Mouse (Mus musculus) heart, postnatal 4 days (tissue): ENCODE results near the gene Mob3a. TPM values are rescaled to one million over a fixed set of nuclear protein-coding genes. Genes with fewer than 3 reads are reported as not detected.

Experiments
- DNase-seq: peaks from one replicate; pipeline ENCODE4 v3.0.0; 2021
- total RNA-seq, 2 experiments: library from RNA; stranded (reverse); gene quantifications; 2 replicates each; pipeline ENCODE4 v1.2.3; 2021

The Mob3a gene
- 10 to 100 TPM; 12.5 to 13.0 TPM for total RNA-seq

- DNase-seq: peak; percentile 98
Measured at GRCm38 (mm10) chr10:80701721-80702535, at the start of gene Mob3a, which contains the start of gene Izumo4. Mob3a (minus strand) TSS chr10:80701977. Izumo4 (plus strand) TSS chr10:80702184.

GRCm38 (mm10) chr10:80751188-80751832 lies 49.5 kb upstream of the Mob3a start:
- DNase-seq: peak; percentile 86

GRCm38 (mm10) chr10:80748609-80749008 lies 46.8 kb upstream of the Mob3a start:
- DNase-seq: peak; percentile 83

GRCm38 (mm10) chr10:80747410-80747809 lies 45.6 kb upstream of the Mob3a start:
- peak; percentile 88 for DNase-seq

- DNase-seq: peak; percentile 58
Measured at GRCm38 (mm10) chr10:80744262-80744661, 42.5 kb upstream of the Mob3a start.

GRCm38 (mm10) chr10:80742180-80742978 lies 40.6 kb upstream of the Mob3a start, which contains the start of gene Ap3d1:
Ap3d1 (minus strand) TSS chr10:80742264.
- DNase-seq: peak; percentile 99

GRCm38 (mm10) chr10:80741634-80742179 lies 39.9 kb upstream of the Mob3a start:
- DNase-seq: no peak

GRCm38 (mm10) chr10:80741146-80741545 lies 39.4 kb upstream of the Mob3a start:
- no peak for DNase-seq

- no peak for DNase-seq
Measured at GRCm38 (mm10) chr10:80738657-80739056, 36.9 kb upstream of the Mob3a start.

- DNase-seq: no peak
Measured at GRCm38 (mm10) chr10:80736731-80737130, 35.0 kb upstream of the Mob3a start.

- no peak for DNase-seq
Measured at GRCm38 (mm10) chr10:80732611-80733101, 30.9 kb upstream of the Mob3a start.

- DNase-seq: no peak
Measured at GRCm38 (mm10) chr10:80727369-80728127, 25.8 kb upstream of the Mob3a start.

- no peak for DNase-seq
Measured at GRCm38 (mm10) chr10:80717281-80717680, 15.5 kb upstream of the Mob3a start.

- no peak for DNase-seq
Measured at GRCm38 (mm10) chr10:80710834-80711233, 9.1 kb upstream of the Mob3a start.

GRCm38 (mm10) chr10:80705479-80705878 lies 3.7 kb upstream of the Mob3a start:
- DNase-seq: no peak

GRCm38 (mm10) chr10:80705033-80705432 lies 3.3 kb upstream of the Mob3a start:
- DNase-seq: no peak

GRCm38 (mm10) chr10:80704418-80704817 lies 2.6 kb upstream of the Mob3a start:
- DNase-seq: no peak

GRCm38 (mm10) chr10:80703643-80704042 lies 1.9 kb upstream of the Mob3a start:
- no peak for DNase-seq

GRCm38 (mm10) chr10:80702536-80703390 lies 986 bp upstream of the Mob3a start:
- peak; percentile 96 for DNase-seq

- no peak for DNase-seq
Measured at GRCm38 (mm10) chr10:80700732-80701131, 1.0 kb downstream of the Mob3a start.
